Mouse (Mus musculus) stomach, adult 2 months (tissue): ENCODE data around the gene Zfp148. TPM values are rescaled to one million over a fixed set of nuclear protein-coding genes. Genes with fewer than 3 reads are reported as not detected.

ENCODE experiments used
- polyA plus RNA-seq: library from polyadenylated mRNA; depleted of rRNA; stranded (reverse); fragments of >200 nt; gene quantifications from 2 replicates; pipeline ENCODE4 v1.2.3, GENCODE M21; 2012; rRNA removed

Zfp148 gene
- 0.80 and 1.1 TPM in 2 replicates for polyA plus RNA-seq

DNA sequence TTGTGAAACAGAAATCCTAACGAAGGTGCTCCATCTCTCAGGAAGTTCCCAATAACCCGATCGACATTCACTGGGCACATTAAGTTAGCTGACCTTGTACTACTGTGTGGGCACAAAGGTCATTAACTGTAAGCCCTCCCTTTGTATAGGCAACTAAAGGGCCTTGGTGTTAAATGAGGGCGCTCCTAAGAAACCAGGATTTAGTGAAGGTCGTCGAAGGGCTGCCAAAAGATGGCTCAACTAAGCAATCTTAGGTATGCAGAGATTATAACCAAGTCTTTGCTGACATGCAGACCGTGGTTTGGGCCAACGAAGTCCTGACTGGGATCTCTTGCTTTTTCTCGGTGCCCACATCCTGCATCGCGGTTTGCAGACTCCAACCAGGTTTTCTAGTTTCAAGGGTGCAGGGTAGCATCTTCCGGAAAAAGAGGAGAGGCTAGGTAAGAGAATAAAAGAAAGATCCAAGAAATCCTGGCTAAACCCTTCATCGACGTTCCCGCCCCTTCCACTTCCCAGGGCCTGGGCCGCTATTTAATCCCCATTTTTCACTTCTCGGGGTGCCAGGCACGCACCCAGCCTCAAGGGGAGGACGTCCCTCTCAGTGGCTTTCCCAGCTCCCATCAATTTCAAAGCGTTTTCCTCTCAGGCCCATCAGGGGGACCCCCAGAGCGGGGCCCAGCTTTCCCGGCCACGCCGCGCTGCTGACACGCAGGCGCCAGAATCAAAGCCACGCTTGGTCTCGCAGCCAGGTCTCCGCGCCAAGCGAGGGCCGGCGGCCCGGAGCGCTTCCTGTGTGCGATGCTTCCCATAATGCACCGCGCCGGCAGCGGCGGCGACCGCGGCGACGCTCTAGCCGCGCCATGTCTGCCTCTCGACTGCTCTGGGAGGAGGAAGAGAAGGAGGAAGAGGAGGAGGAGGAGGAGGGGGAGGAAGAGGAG, at the start of gene Zfp148:
Gene Zfp148 (plus strand): TSS at position 893 of the 938 bp plus-strand sequence.

GRCm38 (mm10) chr16:33516807-33517565, 136.3 kb downstream of the Zfp148 start, which contains the start of gene Slc12a8:
Gene Slc12a8, plus strand, starts transcription at chr16:33517328.

Other genes starting within 250 kb of the Zfp148 start
- 2.6 and 3.0 TPM in 2 replicates for gene Osbpl11, start 195.8 kb upstream of the Zfp148 start, polyA plus RNA-seq
- gene Snx4, start 129.4 kb upstream of the Zfp148 start, polyA plus RNA-seq: 1.5 and 3.0 TPM in 2 replicates
- 8.0 and 11.2 TPM in 2 replicates for gene Slc12a8, start 136.5 kb downstream of the Zfp148 start, polyA plus RNA-seq